Mouse (Mus musculus): ENCODE results near the gene Sh3bgrl3.

Sh3bgrl3 gene

DNA sequence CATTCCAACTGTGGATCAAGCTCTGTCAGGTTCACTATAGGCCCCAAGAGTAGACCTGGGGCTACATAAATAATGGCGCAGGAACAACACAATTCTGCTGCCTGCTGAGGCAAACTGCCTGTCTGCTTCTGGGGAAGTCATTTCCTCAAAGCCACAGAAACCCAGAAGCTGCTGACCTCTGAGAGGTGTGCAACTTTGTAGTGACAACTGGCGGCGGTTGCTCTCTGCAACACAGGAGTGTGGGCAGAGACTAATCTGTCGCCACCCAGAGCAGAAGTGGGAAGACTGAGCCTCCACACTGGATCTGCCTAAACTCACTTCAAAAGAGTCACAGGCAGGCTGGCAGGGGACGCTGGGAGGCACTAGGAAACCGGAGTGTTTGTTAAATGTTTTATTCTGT lies 893 bp upstream of the Sh3bgrl3 start:
- DNase-seq (ENCODE audit: low read depth in 1 of 2, low spot score in 2 of 2): peak; percentile 40 to 49

DNA sequence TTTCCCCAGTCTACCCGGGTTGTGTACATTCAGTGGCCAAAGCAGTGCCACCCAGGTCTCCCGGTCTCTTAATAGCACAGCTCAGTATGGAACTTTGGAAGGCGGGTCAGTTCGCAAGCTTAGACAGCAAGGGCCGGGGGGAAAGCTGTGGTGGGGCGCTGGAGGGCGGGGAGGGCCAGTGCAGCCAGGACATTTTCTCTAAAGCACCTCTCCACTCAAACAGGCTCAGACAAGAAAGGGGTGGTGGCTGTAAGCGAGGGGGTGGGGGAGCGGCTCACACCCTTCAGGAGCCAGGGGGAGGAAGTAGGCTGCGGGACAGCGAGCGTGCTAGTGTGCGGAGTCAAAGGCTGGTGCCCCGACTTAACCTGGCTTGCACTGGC lies 384 bp upstream of the Sh3bgrl3 start:
- no peak for DNase-seq (ENCODE audit: low read depth in 1 of 2, low spot score in 2 of 2)

DNA sequence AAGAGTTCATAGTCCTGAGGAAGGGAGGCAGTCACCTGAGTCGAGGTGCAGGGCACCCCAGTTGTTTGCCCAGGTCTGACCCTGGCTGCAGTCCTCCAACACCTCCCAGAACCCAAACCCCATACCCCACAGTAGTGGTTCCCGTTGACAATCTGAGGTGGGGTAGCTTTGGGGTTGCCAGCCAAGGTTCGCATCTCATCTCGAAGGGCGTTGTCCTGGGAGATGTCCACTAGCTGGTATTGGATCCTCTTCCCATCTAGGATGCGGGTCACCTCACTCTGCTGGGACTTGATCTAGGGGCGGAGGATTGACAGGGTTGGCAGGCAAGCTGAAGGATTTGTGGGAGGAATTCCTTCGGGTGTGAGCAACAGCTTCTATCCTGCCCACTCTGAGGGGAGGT lies 796 bp downstream of the Sh3bgrl3 start:
- no peak for DNase-seq (ENCODE audit: low read depth in 1 of 2, low spot score in 2 of 2)

DNA sequence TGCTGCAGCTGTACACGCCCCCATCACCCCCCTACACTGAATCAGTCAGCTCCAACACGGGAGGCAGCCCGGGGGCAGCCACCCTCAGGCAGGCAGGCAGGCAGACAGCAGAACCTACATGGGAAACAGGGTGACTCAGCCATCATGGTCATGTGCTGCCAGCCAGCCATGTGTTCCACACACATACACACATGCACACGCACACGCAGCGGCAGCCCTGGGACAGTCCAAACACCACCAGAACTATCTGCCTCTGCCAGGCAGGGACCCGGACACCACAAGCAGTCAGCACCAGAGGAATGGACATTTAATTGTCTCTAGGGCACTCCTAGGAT lies 1.5 kb downstream of the Sh3bgrl3 start:
- no peak for DNase-seq (ENCODE audit: low read depth in 1 of 2, low spot score in 2 of 2)

DNA sequence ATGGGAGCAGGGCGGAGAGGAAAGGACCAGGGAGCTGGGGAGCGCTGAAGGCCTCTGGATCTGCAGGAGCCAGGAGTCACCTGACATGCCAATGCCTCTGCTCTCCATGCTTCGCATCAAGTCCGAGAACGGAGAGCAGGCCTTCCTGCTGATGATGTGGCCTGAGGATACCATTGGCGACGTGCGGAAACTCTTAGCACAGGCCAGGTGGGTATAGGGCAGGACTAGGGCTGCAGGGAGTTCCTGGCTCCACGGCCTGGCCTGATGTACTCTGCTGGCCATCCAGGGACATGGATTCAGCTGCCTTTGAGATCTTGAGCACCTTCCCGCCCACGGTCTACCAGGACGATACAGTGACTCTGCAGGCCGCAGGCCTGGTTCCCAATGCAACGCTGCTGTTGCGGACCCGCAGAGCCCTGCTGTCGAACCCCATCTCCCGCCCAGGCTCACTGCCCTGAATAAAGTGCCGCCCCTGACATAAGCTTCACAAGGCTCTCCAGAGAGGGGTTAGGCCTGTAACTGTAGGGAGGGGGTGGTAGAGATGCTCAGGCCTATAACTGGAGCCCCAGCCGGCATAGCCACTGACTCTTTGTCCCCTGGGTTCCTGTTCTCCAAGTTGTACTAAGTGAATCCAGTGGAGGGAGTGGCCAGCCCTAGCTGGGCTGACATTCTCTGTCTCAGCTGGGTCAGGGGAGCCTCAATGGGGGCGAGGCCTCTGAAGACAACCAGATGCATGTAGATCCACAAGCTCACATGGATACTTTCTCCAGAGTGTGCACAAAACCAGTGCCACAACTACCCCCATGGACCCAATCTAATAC lies 2.1 kb downstream of the Sh3bgrl3 start:
- no peak for DNase-seq (ENCODE audit: low read depth in 1 of 2, low spot score in 2 of 2)

DNA sequence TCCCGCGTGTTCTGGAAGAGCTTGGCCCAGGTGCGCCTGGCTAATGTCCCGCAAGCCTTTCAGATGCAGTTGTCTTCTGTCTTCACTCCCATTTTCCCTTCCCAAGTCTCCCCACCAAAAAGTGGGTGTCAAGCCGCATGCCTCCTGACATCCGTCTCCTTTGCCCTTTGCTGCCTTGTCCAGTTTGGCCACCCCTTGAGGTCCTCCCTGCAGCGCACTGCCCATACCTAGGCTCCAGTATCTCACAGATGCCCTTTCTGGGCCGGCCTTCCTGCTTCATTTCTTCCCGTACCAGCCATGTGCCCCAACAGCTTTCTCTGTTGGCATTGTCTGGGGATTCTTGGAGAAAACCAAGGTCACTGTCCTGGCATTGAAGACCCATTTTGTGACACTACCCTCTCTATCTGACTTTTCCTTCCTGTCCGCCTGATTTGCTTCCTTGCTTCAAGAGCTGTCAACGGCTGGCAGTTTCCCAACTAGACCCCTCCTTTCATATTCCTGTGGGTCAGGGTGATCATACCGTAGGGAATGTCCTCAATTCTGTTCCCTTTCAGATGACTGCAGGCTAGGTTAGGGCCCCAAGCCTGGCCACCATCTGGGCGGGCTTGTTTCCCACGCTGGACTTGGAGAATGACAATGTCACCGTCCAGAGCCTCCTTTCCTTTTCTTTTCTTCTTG lies 3.1 kb downstream of the Sh3bgrl3 start:
- no peak for DNase-seq (ENCODE audit: low read depth in 1 of 2, low spot score in 2 of 2)

DNA sequence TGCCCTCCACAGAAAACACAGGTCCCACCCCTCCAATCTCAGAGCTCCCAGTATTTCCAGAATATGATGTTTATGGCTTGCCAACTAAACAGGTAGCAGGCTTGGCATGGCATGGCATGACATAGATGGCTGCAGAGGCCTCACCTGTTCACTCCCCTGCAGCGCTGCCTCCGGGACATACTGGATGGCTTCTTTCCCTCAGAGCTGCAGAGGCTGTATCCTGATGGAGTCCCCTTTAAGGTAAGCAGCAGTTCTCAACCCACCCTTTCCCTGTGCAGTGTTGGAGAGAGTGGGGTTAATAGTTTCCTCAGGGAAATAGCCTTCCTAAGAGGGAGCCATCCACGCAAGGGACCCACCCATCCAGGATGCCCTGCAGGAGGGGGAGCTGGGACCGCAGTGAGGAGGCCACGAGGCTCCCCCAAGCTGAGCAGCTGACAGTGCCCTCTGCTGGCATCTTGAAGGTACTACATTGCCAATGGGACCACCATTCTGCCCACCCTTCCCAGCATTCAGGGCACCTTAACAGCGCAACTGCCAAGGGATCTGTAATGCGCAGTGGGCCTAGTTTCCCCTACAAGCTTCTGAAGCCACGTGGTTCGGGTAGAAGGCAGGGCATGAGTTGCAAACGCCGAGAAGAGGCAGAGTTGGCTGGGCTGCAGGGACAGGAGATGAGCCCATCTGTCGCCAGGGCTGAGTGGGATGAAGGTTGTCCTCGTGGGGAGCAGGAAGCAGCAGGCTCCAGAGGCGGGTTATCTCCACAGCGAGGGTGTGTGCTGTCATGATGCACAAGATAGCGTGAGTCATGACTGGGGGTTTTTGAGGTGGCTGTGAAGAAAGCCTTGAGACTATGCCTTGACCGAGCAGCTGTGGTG lies 4.7 kb downstream of the Sh3bgrl3 start:
- peak in 1 of 2 experiments; percentile 29 for DNase-seq (ENCODE audit: low read depth in 1 of 2, low spot score in 2 of 2)

DNA sequence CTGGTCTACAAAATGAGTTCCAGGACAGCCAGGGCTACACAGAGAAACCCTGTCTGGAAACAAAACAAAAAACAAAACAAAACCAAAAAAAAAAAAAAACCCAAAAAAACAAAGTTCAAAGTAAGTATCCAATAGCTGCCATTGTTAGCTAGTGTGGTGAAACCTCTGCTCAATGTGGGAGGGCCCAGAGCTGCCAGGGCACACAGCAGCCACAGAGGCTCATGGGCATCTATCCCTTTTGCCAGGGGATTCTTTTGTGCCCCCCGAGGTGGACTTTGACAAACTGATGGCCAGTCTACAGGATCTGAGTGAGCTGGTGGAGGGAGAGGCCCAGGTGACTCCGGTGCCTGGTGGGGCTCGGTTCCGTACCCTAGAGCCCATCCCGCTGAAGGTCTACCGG lies 5.4 kb downstream of the Sh3bgrl3 start:
- no peak for DNase-seq (ENCODE audit: low read depth in 1 of 2, low spot score in 2 of 2)

DNA sequence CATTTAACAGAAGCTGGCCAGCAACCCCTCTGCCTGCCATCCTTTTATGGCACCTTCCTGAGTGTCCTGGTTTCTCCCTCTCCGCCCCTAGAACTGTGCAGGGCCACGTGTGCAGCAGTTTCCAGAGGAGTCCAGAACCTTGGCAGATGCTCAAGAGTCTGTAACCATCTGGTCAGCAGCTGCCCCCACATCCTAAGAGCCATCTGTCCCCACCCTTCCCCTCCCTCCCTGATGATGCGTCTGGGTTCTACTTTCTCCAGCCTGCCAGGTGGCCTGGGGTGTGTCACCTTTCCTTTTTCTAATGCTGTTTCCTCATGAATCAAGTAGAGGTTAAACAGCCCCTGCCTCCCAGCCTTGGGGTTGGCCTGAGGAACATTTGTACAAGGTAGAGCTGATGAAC lies 6.3 kb downstream of the Sh3bgrl3 start:
- DNase-seq (ENCODE audit: low read depth in 1 of 2, low spot score in 2 of 2): no peak

DNA sequence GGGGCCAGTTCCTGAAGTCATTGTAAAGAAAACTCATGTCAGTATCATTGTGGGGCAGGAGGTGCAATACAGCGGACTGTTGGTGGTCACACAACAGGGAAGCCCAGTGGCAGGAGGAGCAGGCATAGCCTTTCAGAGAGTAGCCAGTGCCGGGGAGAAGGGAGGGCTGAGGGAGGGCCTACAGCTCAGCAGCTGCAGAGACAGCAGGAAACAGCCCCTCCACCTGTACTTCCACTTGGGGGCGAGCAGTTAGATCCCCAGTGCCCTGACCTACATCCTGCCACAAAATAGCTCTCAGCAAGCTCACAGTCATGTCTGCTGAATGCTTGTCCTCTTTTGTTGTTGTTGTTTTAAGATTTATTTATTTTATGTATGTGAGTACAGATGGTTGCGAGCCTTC lies 7.0 kb downstream of the Sh3bgrl3 start:
- DNase-seq (ENCODE audit: low read depth in 1 of 2, low spot score in 2 of 2): no peak

DNA sequence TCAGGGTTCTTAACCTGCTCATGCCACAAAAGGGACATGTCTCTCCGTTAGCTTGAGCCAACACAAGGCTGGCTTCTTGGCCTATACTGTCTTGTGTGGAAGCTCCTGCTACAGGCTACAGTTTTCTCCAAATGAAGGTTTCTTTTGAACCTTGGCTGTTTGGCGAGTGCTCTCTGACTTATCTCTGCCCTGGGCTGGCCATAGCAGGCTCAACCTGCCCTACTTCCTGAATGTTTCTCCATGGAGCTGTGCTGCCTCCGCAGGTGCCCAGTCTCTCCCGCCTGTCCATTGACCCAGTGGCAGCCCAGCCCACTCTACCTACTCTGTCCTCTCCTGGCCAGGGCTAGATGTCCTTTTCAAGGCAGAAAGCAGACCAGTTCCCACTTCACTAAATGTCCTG lies 7.7 kb downstream of the Sh3bgrl3 start:
- no peak for DNase-seq (ENCODE audit: low read depth in 1 of 2, low spot score in 2 of 2)

DNA sequence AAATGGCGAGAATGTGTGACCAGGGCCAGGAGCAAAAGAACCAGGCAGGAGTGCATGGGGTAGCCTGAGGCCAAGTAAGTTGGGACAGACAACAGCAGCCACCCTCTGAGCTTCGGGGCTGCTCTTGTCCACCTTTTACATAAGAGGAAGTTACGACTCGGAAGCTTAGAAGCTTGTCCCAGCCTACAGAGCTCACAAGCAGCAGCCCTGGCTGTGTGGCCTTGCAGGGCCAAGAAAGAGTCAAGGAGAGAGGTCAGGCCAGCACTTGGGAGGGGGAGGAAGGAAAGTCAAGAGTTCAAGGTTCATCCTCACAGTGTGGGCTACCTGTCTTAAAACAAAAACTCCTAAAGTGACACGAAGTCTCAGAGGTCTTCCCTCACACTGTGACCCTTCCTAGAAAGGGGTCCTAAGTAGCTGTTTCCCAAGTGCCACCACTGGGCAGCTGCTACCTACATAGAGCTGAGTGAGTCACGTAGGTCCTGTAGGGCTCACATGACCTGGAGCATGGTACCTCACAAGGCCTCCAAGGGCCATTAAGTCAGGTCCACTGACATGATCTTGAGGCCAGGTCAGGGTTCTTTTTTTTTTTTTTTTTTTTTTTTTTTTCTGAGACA lies 8.3 kb downstream of the Sh3bgrl3 start:
- DNase-seq (ENCODE audit: low read depth in 1 of 2, low spot score in 2 of 2): no peak

DNA sequence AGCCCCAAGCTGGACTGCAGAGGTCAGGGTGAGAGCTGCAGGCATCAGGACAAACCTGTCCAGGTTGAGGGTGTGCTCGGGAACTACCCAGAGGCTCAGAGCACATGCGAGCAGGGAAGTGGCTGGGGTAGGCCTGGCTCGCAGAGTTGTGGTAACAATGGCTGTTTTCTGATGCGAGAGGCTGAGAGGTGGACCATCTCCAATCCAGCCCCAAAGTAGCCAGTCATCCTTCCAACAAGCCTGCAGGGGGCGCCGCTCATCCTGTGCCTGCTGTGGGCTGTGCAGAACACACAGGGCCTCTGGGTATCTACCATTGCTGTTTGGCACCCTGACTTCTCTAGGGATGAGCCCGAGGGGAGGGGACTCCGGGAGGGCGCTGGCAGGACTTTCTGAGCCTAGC lies 8.9 kb downstream of the Sh3bgrl3 start:
- no peak for DNase-seq (ENCODE audit: low read depth in 1 of 2, low spot score in 2 of 2)

DNA sequence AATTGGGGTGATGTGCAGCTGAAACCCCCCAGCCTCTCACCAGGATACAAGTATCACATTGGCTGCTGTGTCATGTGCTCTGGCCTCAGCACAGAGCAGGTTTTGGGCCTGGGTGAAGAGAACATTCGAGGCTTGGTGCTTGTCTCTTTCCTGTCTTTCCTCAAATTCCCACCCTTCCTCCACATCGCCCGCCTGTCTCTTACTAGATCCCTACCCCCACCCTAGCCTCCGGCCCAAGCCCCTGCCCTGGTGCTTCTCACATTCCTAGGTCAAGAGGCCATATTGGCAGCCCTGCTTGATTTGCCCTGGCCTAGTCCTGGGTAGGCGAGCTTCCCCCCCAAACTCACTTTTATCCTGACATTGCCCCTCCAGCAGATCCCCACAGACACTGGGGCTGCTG lies 9.5 kb downstream of the Sh3bgrl3 start:
- no peak for DNase-seq (ENCODE audit: low read depth in 1 of 2, low spot score in 2 of 2)

DNA sequence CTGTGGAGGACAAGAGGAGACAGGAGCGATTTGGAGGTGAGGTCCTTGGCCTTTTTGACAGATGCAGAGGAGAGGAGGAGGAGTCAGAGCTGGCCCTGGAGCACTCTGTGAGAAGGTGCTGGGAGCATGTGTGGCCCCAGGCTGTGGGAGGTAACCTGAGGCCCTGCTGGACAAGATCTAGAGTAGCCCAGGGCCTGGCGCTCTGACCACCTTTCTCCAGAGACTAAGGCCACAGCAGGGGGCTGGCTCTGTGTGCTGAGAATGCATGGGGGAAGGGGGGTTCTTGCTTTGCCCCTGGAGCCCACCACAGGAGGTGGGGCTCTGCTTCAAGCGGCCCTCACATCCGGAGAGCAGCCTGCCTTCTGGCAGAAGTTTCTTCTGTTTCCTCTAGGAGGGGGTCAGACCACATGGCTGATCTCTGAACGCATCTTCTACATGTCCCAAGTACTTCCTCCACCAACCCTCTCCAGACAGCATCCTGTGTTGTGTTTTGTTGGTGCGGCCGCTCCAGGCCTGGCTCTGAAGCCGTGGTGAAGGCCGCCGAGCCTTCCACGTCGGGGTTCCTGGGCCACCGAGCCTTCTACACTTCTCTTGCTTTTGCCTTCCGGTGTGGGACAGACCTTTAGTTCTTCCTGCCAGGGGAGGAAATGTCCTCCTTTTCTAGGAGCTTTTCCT lies 10.3 kb downstream of the Sh3bgrl3 start:
- no peak for DNase-seq (ENCODE audit: low read depth in 1 of 2, low spot score in 2 of 2)

DNA sequence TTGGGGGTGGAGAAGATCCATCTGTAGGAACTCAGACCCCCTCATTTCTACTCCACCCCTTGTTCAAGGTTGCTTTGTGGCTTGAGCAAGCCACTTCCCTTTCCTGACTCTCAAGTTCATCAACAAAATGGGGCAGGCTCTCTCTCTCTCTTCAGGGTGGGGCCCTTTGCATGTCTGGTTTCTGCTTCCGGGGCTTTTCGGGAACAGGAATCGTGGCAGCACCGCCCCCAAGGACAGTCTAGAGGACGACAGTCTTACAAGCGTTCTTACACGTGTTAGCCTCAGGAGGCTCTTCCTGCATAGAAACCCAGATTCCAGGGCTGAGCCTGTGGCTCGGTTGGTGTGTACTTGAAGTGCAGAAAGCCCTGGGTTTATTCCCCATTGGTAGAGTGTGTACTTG lies 11.6 kb downstream of the Sh3bgrl3 start:
- peak; percentile 61 to 69 for DNase-seq (ENCODE audit: low read depth in 1 of 2, low spot score in 2 of 2)

DNA sequence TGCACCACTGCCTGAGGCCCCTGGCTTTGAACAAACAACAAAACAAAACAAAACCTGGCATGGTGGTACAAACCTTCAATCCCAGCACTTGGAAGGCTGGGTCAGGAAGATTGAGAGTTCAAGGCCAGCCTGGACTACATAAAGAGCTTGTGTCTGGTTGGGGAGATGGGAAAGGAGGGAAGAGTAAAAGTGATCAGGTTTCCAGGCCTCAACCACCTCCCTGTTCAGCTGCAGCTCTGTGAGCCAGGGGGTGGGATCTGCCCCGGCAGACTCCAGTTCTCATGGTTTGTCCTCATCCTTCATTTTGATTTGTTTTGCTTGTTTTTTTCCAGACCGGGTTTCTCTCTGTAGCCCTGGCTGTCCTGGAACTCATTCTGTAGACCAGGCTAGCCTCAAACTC lies 12.1 kb downstream of the Sh3bgrl3 start:
- no peak for DNase-seq (ENCODE audit: low read depth in 1 of 2, low spot score in 2 of 2)

DNA sequence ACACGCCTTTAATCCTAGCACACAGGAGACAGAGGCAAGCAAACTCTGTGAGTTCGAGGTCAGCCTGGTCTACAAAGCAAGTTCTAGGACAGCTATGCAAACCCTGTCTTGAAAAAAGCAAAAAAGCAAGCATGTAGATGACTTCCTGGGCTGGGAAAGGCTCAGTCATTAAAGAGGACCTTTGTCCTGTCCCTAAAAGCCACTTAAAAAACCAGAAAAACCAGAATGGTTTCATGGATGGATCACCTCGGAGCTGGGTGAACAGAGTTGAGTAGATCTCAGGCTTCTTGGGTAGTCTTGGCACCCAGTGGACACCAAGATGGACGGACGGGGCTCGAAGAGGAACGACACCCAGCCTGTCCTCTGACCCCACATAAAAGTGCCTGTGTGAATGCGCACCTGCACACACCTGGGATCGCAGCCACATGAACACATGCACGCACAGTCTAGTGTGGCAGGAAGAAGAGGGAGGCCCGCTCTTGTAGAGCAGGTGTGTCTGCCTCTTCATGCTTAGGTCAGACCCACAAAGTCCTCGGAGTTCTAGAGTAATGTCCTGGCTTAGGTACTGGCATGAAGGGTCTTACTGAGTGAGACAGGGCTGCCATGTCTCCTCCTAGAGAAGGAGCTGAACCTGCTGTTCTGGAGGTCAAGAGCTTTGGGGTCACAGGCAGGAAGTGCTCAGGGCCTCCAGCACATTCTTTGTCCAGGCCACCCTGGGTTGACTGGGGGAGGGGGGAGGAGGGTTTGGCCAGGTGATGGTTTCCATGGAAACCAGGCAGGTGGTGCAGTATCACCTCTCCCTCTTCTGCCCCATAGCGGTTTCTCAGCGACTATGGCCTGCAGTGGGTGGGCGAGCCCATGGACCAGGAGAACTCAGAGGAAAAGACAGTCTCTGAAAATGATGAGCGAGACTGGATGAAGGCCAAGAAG lies 13.1 kb downstream of the Sh3bgrl3 start:
- no peak for DNase-seq (ENCODE audit: low read depth in 1 of 2, low spot score in 2 of 2)

DNA sequence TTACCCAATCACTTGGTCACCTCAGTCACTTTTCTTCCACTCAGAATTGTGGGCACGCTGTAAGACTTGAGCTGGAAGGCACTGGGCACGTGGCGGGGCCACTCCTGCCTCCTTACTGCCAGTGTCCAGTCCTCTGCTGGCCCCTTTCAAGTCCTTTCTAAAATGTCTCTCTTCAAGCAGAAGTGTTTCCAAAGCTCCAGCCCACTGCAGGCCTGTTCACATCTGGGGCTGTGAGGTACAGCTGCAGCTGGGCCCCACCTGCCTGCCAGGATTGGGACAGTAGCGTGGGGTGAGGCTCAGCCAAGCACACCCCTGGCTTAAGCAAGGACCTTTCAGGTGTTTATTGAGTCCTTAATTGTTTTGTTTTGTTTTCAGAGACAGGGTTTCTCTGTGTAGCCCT lies 14.6 kb downstream of the Sh3bgrl3 start:
- DNase-seq (ENCODE audit: low read depth in 1 of 2, low spot score in 2 of 2): no peak

Measured in monocyte, adult 2 months (primary cell).